Mouse (Mus musculus): ENCODE measurements around the gene Fam170b.

DNA sequence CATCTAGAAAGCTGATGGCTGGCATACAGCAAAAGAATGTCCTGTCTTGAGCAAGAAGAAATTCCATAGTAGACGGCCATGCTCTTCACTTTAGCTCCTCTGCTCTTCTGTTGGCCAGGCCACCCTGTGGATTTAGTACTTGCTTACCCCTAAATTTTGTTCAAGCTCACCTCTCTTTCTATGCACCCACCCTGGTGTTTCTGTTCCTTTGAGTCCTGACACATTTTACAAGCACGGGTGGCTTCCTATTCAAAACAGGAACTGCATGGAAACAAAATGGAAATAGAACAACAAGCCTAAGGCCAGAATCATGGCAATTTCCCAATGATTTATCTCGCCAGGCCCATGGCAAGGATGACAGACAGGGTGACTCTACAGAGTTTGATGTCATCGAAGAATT lies 10.9 kb upstream of the Fam170b start:
- TF ChIP-seq CTCF (IDR thresholded peaks at IDR 0.05; ENCODE audit: borderline replicate concordance, insufficient read depth, low read length): no peak
- TF ChIP-seq POLR2A (IDR thresholded peaks at IDR 0.05; ENCODE audit: low read depth, low read length): no peak
